Mouse (Mus musculus): ENCODE data around the gene Lonrf2. TPM values are rescaled to one million over a fixed set of nuclear protein-coding genes. Genes with fewer than 3 reads are reported as not detected.

Lonrf2 gene
- polyA plus RNA-seq, 1 experiment: 0.72 TPM

DNA sequence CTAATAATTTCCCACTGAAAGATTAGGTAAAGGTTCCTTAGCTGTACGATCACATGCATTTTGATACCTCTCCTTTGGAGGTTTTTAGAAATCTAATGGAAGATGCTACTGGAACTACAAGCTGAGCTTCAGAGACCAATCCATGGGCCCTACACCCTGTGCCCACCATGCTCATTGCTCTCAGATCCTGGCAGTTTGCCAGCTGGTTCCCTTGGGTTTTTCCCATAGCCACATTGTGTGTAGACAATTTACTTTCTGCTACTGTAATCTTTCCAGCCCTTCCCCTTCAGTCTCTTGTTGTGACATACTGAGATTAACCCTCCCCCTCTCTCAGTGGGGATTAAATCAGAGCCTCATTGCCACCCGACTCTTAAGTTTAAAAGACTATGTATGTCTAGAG is 11.6 kb downstream of the Lonrf2 start:
- no peak overlapping the region for H3K27ac ChIP-seq (ENCODE audit: control insufficient read depth, insufficient read depth, low read depth, low read length, poor library complexity)
- no peak overlapping the region for H3K4me3 ChIP-seq (replicated peaks; ENCODE audit: control insufficient read depth, low read depth, low read length)
- 74% methylated on average over 2 of the region's 2 CpGs for WGBS
- H3K4me1 ChIP-seq (ENCODE audit: control insufficient read depth, insufficient read depth, low read length): no peaks in the 10 kb centered on the region
- TF ChIP-seq CTCF (IDR thresholded peaks at IDR 0.05; ENCODE audit: control insufficient read depth, insufficient read depth, low read length): no peak
- TF ChIP-seq POLR2A (IDR thresholded peaks at IDR 0.05; ENCODE audit: borderline replicate concordance, control insufficient read depth, low read depth, low read length): no peak

DNA sequence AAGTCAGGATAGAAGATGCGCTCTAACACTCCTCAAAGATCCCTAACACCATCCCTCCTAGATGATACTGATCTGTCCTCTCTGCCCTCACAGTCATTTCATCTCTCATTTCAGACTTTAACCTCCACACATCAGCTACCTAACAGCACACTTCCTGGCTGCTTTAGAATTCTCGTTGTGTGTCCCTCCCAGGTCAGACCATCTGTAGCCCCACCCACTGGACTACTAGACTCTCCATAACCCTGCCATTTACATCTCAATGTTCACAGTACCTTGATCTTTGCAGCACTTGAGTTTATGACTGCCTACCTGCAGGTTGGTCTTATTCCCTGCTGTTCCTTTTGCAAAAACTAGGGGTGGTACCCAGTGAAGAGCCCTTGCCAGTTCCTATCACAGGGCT is 12.7 kb downstream of the Lonrf2 start:
- Histone ChIP-seq H3K27ac (ENCODE audit: control insufficient read depth, insufficient read depth, low read depth, low read length, poor library complexity) (no peak overlapping the region), H3K4me1 (ENCODE audit: control insufficient read depth, insufficient read depth, low read length) (no peaks in the 10 kb centered on the region), H3K4me3 (replicated peaks; ENCODE audit: control insufficient read depth, low read depth, low read length) (no peak overlapping the region)
- no peak for TF ChIP-seq POLR2A (IDR thresholded peaks at IDR 0.05; ENCODE audit: borderline replicate concordance, control insufficient read depth, low read depth, low read length)
- no peak for TF ChIP-seq CTCF (IDR thresholded peaks at IDR 0.05; ENCODE audit: control insufficient read depth, insufficient read depth, low read length)
- WGBS: 49% methylated on average over 2 of the region's 2 CpGs

DNA sequence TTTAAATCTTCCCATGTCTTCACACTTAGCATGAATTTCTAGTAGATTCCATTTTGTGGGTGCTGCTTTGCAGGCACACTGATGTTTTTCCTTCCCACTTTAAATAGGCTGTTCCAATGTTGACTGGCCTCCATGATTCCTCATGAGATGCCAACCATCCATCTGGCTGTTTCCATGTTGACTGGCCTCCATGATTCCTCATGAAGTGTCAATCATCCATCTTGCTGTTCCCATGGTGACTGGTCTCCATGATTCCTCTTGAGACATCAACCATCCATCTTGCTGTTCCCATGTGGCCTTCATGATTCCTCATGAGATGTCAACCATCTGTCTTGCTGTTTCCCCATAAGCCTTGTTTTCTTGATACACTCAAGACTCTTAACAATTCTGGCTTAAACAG is 16.8 kb downstream of the Lonrf2 start:
- Histone ChIP-seq H3K27ac (ENCODE audit: control insufficient read depth, insufficient read depth, low read depth, low read length, poor library complexity) (no peak overlapping the region), H3K4me1 (ENCODE audit: control insufficient read depth, insufficient read depth, low read length) (no peaks in the 10 kb centered on the region), H3K4me3 (replicated peaks; ENCODE audit: control insufficient read depth, low read depth, low read length) (no peak overlapping the region)
- TF ChIP-seq POLR2A (IDR thresholded peaks at IDR 0.05; ENCODE audit: borderline replicate concordance, control insufficient read depth, low read depth, low read length) (no peak), CTCF (IDR thresholded peaks at IDR 0.05; ENCODE audit: control insufficient read depth, insufficient read depth, low read length) (no peak)

DNA sequence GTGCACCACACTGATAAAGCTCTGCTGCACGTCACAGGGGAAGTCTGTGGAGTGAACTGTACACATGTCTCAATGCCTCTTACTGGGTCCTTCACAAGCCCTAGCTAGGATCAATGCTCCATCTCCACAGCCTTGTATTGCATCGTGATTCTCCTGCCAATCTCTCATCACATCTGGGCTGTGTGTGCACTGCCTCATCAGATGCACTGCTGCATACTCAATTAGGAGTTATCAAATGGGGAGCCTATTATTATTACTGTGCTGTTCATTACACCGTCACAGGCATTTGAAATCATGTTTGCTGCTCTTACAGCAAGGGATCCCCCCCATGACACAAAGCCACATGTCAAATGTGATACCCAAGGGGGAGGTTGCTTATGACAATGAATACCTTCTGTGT is 18.8 kb downstream of the Lonrf2 start:
- WGBS: 57% methylated on average over 3 of the region's 3 CpGs
- Histone ChIP-seq H3K4me1 (ENCODE audit: control insufficient read depth, insufficient read depth, low read length) (no peaks in the 10 kb centered on the region), H3K4me3 (replicated peaks; ENCODE audit: control insufficient read depth, low read depth, low read length) (no peak overlapping the region), H3K27ac (ENCODE audit: control insufficient read depth, insufficient read depth, low read depth, low read length, poor library complexity) (no peak overlapping the region)
- no peak for TF ChIP-seq POLR2A (IDR thresholded peaks at IDR 0.05; ENCODE audit: borderline replicate concordance, control insufficient read depth, low read depth, low read length)
- no peak for TF ChIP-seq CTCF (IDR thresholded peaks at IDR 0.05; ENCODE audit: control insufficient read depth, insufficient read depth, low read length)

DNA sequence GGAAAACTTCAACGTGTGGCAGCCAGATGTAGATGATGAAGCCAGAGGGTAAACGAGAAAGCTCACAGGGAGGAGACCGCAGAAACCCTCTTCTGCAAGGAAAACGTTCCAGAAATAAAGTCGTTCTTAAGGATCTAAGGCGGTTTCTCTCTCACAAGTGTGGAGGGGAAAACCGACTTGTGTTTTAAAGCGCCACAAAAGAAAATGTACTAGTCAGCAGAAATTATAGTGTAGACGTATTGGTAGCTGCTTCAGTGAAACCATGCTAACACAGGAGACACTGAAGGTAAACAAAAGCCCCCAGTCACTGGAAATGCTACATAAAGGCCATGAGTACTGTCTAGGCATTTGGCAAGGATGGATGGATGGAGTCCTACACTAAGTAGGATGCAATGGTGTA is 19.2 kb downstream of the Lonrf2 start:
- TF ChIP-seq POLR2A (IDR thresholded peaks at IDR 0.05; ENCODE audit: borderline replicate concordance, control insufficient read depth, low read depth, low read length): no peak
- no peak for TF ChIP-seq CTCF (IDR thresholded peaks at IDR 0.05; ENCODE audit: control insufficient read depth, insufficient read depth, low read length)
- Histone ChIP-seq H3K27ac (ENCODE audit: control insufficient read depth, insufficient read depth, low read depth, low read length, poor library complexity) (no peak overlapping the region), H3K4me1 (ENCODE audit: control insufficient read depth, insufficient read depth, low read length) (no peaks in the 10 kb centered on the region), H3K4me3 (replicated peaks; ENCODE audit: control insufficient read depth, low read depth, low read length) (no peak overlapping the region)
- WGBS: 70% methylated on average over 9 of the region's 9 CpGs

DNA sequence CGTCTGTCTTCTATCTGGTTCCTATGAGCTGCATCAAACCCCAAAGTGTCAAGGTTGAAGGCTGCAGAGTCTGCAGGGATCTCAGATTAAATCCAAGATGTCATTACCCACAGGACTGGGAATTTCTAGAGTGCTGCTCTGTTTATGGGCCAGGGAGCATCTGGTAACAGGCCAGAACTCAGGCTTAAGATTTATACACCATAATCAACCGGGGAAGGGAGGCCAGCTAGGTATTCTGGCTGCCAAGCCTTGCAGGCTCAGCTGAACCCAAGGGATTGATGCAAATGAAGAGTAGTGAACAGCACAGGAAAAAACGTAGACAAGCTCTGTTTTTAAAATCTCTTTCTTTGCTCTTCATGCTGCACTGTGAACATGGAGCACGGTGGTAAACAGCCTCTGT is 20.2 kb downstream of the Lonrf2 start:
- Histone ChIP-seq H3K27ac (ENCODE audit: control insufficient read depth, insufficient read depth, low read depth, low read length, poor library complexity) (no peak overlapping the region), H3K4me1 (ENCODE audit: control insufficient read depth, insufficient read depth, low read length) (no peaks in the 10 kb centered on the region), H3K4me3 (replicated peaks; ENCODE audit: control insufficient read depth, low read depth, low read length) (no peak overlapping the region)
- TF ChIP-seq CTCF (IDR thresholded peaks at IDR 0.05; ENCODE audit: control insufficient read depth, insufficient read depth, low read length): no peak
- no peak for TF ChIP-seq POLR2A (IDR thresholded peaks at IDR 0.05; ENCODE audit: borderline replicate concordance, control insufficient read depth, low read depth, low read length)
- 68% methylated on average over 4 of the region's 4 CpGs for WGBS

DNA sequence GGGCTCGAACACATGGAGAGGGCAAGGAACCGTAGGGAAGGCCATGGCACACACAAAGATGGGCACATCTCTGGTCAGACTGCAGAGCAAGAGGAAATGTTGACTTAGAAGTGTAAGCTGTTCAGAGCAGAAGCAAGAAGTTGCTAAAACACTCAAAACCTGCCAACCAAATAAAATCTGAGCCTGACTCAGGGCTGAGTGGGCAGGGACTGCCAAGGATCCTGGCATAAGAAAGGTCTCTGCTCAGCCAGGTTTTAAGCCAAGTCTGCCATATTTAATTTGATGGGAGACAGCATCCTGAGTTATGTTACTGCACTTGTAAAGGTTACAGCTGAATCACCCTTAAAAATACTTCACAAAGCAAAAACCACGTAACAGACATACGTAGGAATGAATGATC is 29.4 kb downstream of the Lonrf2 start:
- TF ChIP-seq CTCF (IDR thresholded peaks at IDR 0.05; ENCODE audit: control insufficient read depth, insufficient read depth, low read length): no peak
- TF ChIP-seq POLR2A (IDR thresholded peaks at IDR 0.05; ENCODE audit: borderline replicate concordance, control insufficient read depth, low read depth, low read length): no peak
- H3K4me1 ChIP-seq (ENCODE audit: control insufficient read depth, insufficient read depth, low read length): no peaks in the 10 kb centered on the region
- no peak overlapping the region for H3K4me3 ChIP-seq (replicated peaks; ENCODE audit: control insufficient read depth, low read depth, low read length)
- H3K27ac ChIP-seq (ENCODE audit: control insufficient read depth, insufficient read depth, low read depth, low read length, poor library complexity): no peak overlapping the region
- WGBS: 91% methylated on average over 4 of the region's 4 CpGs

DNA sequence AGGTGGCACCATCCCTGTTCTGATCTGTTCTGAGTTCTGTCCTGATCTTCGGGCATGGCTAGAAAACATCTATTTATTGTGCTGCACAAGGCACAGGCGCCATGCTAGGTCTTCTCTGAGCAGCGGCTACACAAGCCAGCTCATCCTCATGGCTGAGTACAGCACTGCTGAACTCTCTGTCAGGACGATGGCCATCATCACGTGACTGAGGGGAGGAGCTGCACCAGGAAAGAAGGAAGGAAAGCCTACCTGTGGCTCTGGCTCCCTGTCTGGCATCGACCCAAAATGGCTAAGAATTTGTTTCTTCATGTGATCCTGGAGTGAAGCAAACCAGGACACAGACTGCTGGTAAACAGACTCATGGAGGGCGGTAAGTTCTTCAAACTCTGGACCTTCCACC is 36.1 kb downstream of the Lonrf2 start:
- no peaks in the 10 kb centered on the region for H3K4me1 ChIP-seq (ENCODE audit: control insufficient read depth, insufficient read depth, low read length)
- WGBS: 63% methylated on average over 7 of the region's 7 CpGs
- no peak overlapping the region for H3K27ac ChIP-seq (ENCODE audit: control insufficient read depth, insufficient read depth, low read depth, low read length, poor library complexity)
- TF ChIP-seq CTCF (IDR thresholded peaks at IDR 0.05; ENCODE audit: control insufficient read depth, insufficient read depth, low read length) (no peak), POLR2A (IDR thresholded peaks at IDR 0.05; ENCODE audit: borderline replicate concordance, control insufficient read depth, low read depth, low read length) (no peak)
- no peak overlapping the region for H3K4me3 ChIP-seq (replicated peaks; ENCODE audit: control insufficient read depth, low read depth, low read length)

DNA sequence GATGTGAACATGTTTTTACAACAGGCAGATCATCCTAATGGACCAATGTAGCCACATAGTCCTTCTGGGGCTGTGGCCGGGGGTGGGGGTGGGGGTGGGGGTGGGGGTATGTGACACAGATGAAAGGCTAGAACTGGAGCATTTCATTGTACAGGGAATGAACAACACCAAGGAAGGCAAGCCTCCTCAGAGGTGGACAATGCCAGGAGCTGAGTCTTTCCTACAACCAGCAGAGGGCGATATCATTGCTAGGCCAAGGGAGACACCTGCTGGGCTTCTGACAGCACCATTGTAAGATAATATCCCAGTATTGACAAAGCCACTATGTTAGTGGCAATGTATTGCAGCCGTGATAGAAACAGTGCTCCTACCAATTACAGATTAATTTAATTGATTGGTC is 37.2 kb downstream of the Lonrf2 start:
- no peak overlapping the region for H3K4me3 ChIP-seq (replicated peaks; ENCODE audit: control insufficient read depth, low read depth, low read length)
- no peaks in the 10 kb centered on the region for H3K4me1 ChIP-seq (ENCODE audit: control insufficient read depth, insufficient read depth, low read length)
- TF ChIP-seq CTCF (IDR thresholded peaks at IDR 0.05; ENCODE audit: control insufficient read depth, insufficient read depth, low read length) (peak; percentile 65), POLR2A (IDR thresholded peaks at IDR 0.05; ENCODE audit: borderline replicate concordance, control insufficient read depth, low read depth, low read length) (no peak)
- H3K27ac ChIP-seq (ENCODE audit: control insufficient read depth, insufficient read depth, low read depth, low read length, poor library complexity): no peak overlapping the region
- 16% methylated on average over 3 of the region's 3 CpGs for WGBS

All from bone marrow, adult 2 months (tissue).